Mouse (Mus musculus) lung, embryonic 14.5 days (tissue): ENCODE measurements at regions not wholly inside any gene's neighbourhood (a gene's known extent, or its start where the extent isn't known, plus 50 kb on each side); places are given as distances from the start of the nearest gene placed in this dataset.

ENCODE experiments used
- ATAC-seq: fragments of 200-750 bp; cut with Nextera tagmentation; 2 replicates; pipeline ENCODE4 v1.8.0; 2017; ENCODE audit warnings: mild to moderate bottlenecking, moderate TSS enrichment, moderate library complexity; ENCODE audit not compliant: insufficient read depth
- DNase-seq: peaks from one replicate; pipeline ENCODE4 v3.0.0-alpha.2; 2015
- H3K27ac ChIP-seq: fragments of 300-500 bp; sonication (generic); 2 replicates; pipeline ENCODE4 v1.5.1; 2014; ENCODE audit warnings: low read depth, mild to moderate bottlenecking, moderate library complexity
- H3K27me3 ChIP-seq: fragments of 300-500 bp; sonication (generic); 2 replicates; pipeline ENCODE4 v1.6.1; 2014; ENCODE audit warnings: low read length, control low read depth; ENCODE audit not compliant: insufficient read depth
- H3K36me3 ChIP-seq: fragments of 300-500 bp; sonication (generic); 2 replicates; pipeline ENCODE4 v1.6.1; 2014; ENCODE audit warnings: control low read depth; ENCODE audit not compliant: insufficient read depth
- H3K4me1 ChIP-seq: fragments of 300-500 bp; sonication (generic); 2 replicates; pipeline ENCODE4 v1.6.1; 2014; ENCODE audit warnings: antibody characterized with exemption, control low read depth; ENCODE audit not compliant: insufficient read depth
- H3K4me2 ChIP-seq: fragments of 300-500 bp; sonication (generic); 2 replicates; pipeline ENCODE4 v1.6.1; 2014; ENCODE audit warnings: mild to moderate bottlenecking
- H3K4me3 ChIP-seq: fragments of 300-500 bp; sonication (generic); 2 replicates; pipeline ENCODE4 v1.5.1; 2014; ENCODE audit warnings: low read depth, low read length
- H3K9ac ChIP-seq: fragments of 300-500 bp; sonication (generic); 2 replicates; pipeline ENCODE4 v1.6.1; 2014
- H3K9me3 ChIP-seq: fragments of 300-500 bp; sonication (generic); 2 replicates; pipeline ENCODE4 v1.6.1; 2016; ENCODE audit warnings: low read depth, low read length, control low read depth
- CTCF ChIP-seq: IDR thresholded peaks from 2 replicates; pipeline ENCODE4 v1.5.1; 2016; ENCODE audit warnings: antibody characterized with exemption, low read depth
- WGBS: fragments of 180-500 bp; shearing (Covaris S2); extraction: QIAGEN DNeasy Blood & Tissue Kit; methylation state at CpG from one replicate; pipeline ENCODE4 v1.1.7; 2014; 5-methylcytosine and 5-hydroxymethylcytosine counted together

DNA sequence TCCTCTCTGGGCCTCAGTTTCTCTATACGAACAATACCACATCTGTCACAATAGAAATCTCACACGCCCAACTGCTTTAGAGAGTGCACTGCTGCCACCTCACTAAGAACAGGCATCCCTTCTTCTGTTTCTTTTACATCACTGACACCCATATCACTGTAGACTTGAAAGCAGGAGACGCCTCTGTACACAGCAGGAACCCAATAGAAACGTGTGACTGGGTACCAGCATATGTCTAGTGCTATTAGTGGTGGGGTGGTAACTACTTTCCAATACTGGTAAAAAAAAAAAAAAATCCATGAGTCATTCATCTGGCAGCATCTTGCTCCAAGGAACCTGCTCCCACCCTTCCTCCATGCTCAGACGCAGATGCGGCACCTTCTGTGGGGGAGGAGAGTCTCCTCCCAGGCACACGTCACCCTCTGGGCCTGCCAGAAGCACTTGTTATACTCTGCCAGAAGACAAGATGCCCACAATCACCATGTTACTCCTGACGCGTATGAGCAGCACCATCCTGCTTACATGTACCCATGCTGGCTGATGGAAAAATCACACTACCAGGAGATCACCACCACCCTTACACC is 151.3 kb upstream of the Plxna4 start:
- Histone ChIP-seq H3K9me3 (no peaks in the 10 kb centered on the region), H3K27me3 (no peaks in the 10 kb centered on the region), H3K4me1 (no peaks in the 10 kb centered on the region), H3K36me3 (no peaks in the 10 kb centered on the region), H3K27ac (no peak overlapping the region), H3K4me3 (no peak overlapping the region), H3K4me2 (no peak overlapping the region), H3K9ac (no peak overlapping the region)
- TF ChIP-seq CTCF: no peak
- WGBS: 82% methylated on average over 9 of the region's 9 CpGs
- DNase-seq: no peak
- ATAC-seq: no peak

DNA sequence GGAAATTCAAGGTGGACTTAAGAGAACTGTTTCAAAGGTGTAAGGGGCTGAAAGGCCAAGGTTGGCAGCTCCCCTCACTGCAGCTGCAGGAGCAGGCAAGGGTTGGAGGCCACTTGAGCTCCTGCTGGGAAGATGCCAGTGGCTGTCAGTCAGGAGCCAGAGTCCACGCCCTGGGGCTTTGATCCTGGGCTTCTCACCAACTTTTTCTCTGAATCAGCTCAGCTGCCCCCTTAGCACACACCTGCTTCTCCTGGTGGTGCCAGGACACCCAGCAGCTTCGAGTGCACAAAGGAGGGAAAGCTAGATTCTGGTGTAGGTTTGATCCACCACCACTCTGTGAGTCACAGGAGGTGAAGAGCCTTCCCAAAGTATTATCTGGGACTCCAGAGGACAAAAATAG is 140.7 kb upstream of the Plxna4 start:
- H3K9me3 ChIP-seq: no peaks in the 10 kb centered on the region
- H3K4me1 ChIP-seq: no peaks in the 10 kb centered on the region
- TF ChIP-seq CTCF: no peak
- no peak overlapping the region for H3K9ac ChIP-seq
- H3K27ac ChIP-seq: no peak overlapping the region
- no peaks in the 10 kb centered on the region for H3K27me3 ChIP-seq
- no peak overlapping the region for H3K4me3 ChIP-seq
- WGBS: 8% methylated on average over 2 of the region's 2 CpGs
- DNase-seq (peak; percentile 2), ATAC-seq (no peak)
- no peaks in the 10 kb centered on the region for H3K36me3 ChIP-seq
- H3K4me2 ChIP-seq: no peak overlapping the region

DNA sequence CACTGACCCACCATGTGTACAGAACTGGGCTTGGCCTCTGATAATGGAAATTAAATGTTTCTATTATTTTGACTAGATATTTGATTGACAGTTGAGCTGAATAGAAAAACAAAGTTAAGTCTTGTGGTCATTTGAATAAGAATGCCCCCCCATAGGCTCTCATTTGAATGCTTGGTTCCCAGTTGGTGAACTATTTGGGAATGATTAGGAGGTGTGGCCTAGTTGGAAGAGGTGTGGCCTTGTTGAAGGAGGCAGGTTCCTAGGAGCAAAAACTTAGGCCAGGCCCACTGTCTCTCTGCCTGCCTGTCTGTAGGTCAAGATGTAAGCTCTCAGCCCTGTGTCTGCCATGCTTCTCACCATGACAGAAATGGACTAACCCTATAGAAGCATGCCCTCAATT is 138.6 kb upstream of the Plxna4 start:
- Histone ChIP-seq H3K27me3 (no peaks in the 10 kb centered on the region), H3K9me3 (no peaks in the 10 kb centered on the region), H3K4me1 (no peaks in the 10 kb centered on the region), H3K9ac (no peak overlapping the region), H3K36me3 (no peaks in the 10 kb centered on the region), H3K4me2 (no peak overlapping the region), H3K27ac (no peak overlapping the region), H3K4me3 (no peak overlapping the region)
- ATAC-seq: no peak
- TF ChIP-seq CTCF: no peak
- DNase-seq: no peak

DNA sequence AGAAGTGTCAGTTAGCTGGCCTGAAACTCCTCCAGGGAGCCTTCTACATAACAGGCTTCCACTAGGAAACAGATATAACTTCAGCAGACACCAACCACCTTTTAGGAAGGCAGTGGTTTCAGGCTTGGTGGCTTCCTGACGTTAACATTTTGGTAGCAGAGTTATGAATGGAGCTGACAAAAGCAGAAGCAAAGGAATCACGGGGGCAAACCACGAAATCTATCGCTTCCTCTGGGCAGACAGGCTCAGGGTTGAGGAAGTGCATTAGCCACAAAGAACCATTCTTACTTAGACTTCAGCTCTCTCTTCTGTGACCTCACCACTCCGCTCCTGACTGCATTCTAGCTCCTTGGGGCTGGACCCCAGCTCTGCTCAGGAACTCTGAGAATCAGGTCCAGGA is 129.9 kb upstream of the Plxna4 start:
- Histone ChIP-seq H3K36me3 (no peaks in the 10 kb centered on the region), H3K27ac (no peak overlapping the region), H3K9ac (no peak overlapping the region), H3K4me1 (no peaks in the 10 kb centered on the region), H3K9me3 (no peaks in the 10 kb centered on the region), H3K27me3 (no peaks in the 10 kb centered on the region), H3K4me2 (no peak overlapping the region), H3K4me3 (no peak overlapping the region)
- ATAC-seq (no peak), DNase-seq (no peak)
- WGBS: 79% methylated on average over 5 of the region's 5 CpGs
- no peak for TF ChIP-seq CTCF

DNA sequence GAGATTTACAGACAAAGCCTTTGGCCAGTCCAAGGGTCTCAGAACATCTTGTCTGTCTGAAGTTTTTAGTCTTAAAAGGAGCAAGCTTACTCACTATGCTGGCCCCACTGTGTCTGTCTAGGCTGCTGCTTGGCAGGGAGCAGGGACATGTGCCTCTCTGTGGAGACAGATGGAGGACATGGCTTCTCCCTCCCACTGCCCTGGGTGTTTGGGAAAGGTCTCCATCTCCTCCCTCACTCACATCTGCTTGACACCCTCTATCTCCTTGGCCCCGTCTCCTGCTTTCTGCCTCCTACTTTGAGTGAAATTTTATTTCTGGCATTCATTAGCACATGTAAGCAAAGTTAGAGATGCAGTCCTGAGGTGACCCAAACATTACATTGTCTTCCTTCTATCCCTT is 127.1 kb upstream of the Plxna4 start:
- Histone ChIP-seq H3K9me3 (no peaks in the 10 kb centered on the region), H3K27ac (no peak overlapping the region), H3K4me2 (no peak overlapping the region), H3K4me3 (no peak overlapping the region), H3K36me3 (no peaks in the 10 kb centered on the region), H3K4me1 (no peaks in the 10 kb centered on the region), H3K27me3 (no peaks in the 10 kb centered on the region), H3K9ac (no peak overlapping the region)
- ATAC-seq (no peak), DNase-seq (no peak)
- 76% methylated on average over 1 of the region's 1 CpGs for WGBS
- TF ChIP-seq CTCF: no peak

DNA sequence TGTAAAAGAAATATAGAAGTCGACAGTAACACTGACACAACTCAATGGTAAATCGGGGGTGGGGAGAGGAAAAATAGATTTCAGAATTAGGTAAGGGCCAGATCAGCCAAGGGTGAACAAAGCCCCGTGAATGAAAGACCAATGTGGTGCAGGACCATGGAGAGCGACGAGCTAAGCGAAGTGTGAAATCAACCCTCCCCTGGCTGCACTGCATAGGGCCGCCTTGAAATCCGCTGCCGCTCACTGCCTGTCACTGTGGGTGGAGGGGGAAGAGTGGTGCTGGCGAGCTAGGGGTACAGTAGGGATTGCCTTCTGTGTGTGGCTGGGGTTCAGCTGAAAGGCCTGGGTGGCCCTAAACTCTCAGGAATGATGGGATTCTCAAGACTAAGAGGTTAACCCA is 122.2 kb upstream of the Plxna4 start:
- no peak for TF ChIP-seq CTCF
- no peaks in the 10 kb centered on the region for H3K9me3 ChIP-seq
- no peak overlapping the region for H3K4me3 ChIP-seq
- ATAC-seq (peak; percentile 71; the same call in 1 of the 2 replicates), DNase-seq (peak; percentile 90)
- H3K4me1 ChIP-seq: no peaks in the 10 kb centered on the region
- H3K36me3 ChIP-seq: no peaks in the 10 kb centered on the region
- H3K27ac ChIP-seq: no peak overlapping the region
- 8% methylated on average over 10 of the region's 10 CpGs for WGBS
- no peaks in the 10 kb centered on the region for H3K27me3 ChIP-seq
- no peak overlapping the region for H3K9ac ChIP-seq
- H3K4me2 ChIP-seq: no peak overlapping the region

DNA sequence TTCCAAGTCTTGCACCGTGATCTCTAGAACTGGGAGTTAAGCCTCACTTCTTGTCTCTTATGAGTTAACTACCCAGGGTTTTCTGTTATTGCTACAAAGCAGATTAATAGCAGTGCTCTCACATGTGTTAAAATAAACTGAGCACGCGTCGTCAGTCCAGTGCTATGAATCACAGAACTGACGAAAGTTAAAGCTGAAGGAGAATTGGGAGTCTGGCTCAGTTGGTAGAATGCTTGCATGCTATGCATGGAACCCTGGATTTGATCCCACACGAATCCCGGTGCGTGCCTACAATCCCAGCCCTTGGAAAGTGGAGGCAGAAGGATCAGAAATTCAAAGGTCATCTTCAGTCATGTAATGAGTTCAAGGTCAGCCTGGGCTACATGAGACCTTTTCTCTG is 121.6 kb upstream of the Plxna4 start:
- ATAC-seq (no peak), DNase-seq (no peak)
- H3K36me3 ChIP-seq: no peaks in the 10 kb centered on the region
- H3K27ac ChIP-seq: no peak overlapping the region
- no peaks in the 10 kb centered on the region for H3K4me1 ChIP-seq
- H3K9ac ChIP-seq: no peak overlapping the region
- TF ChIP-seq CTCF: no peak
- H3K27me3 ChIP-seq: no peaks in the 10 kb centered on the region
- H3K9me3 ChIP-seq: no peaks in the 10 kb centered on the region
- 77% methylated on average over 8 of the region's 8 CpGs for WGBS
- no peak overlapping the region for H3K4me3 ChIP-seq
- H3K4me2 ChIP-seq: no peak overlapping the region

DNA sequence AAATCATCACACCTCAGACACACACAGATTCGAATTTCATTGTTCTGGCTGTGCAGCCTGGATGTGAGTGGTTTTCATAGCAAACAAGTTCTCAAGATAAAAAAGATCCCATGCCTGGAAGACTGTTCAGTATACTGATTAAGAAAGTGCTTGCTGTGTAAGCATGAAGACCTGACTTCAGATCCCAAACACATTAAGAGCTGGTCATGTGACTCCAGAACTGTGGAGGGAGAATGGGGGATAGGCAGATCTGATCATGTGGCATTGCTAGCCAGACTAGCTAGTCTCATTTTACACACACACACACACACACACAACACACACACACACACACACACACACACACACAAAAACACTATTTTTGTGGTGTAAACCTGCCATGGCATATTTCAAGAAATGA is 119.4 kb upstream of the Plxna4 start:
- WGBS: 35% methylated on average over 1 of the region's 1 CpGs
- no peak overlapping the region for H3K9ac ChIP-seq
- no peak overlapping the region for H3K27ac ChIP-seq

More for the DNA sequence above, 119.4 kb upstream of the Plxna4 start:
- TF ChIP-seq CTCF: no peak
- H3K9me3 ChIP-seq: no peaks in the 10 kb centered on the region
- no peaks in the 10 kb centered on the region for H3K27me3 ChIP-seq
- H3K36me3 ChIP-seq: no peaks in the 10 kb centered on the region
- no peak overlapping the region for H3K4me2 ChIP-seq
- ATAC-seq (no peak), DNase-seq (no peak)
- no peaks in the 10 kb centered on the region for H3K4me1 ChIP-seq
- no peak overlapping the region for H3K4me3 ChIP-seq
